Mouse (Mus musculus) megakaryocyte, adult 5-6 weeks (primary cell): Measurements from ENCODE around the gene Mogs. TPM values are rescaled to one million over a fixed set of nuclear protein-coding genes. Genes with fewer than 3 reads are reported as not detected.

ENCODE experiments used
- ATAC-seq: 2 replicates; pipeline ENCODE4 v1.8.0; 2016; ENCODE audit warnings: mild to moderate bottlenecking, inconsistent platforms; ENCODE audit not compliant: poor library complexity, severe bottlenecking
- total RNA-seq, 2 experiments: library from RNA; stranded (forward) in 1 of 2; stranded (reverse) in 1 of 2; fragments of 153-499, 151-499 nt in 1 of 2; fragments of 221-1000, 200-1000 nt in 1 of 2; gene quantifications; 2 replicates each; pipeline versions ENCODE4 v1.2.3 to v1.2.4; 2015 to 2017

Gene Mogs
- 17.5 and 21.6 TPM in 2 replicates for total RNA-seq (2015)
- 33.4 and 38.7 TPM in 2 replicates for total RNA-seq (2017)

DNA sequence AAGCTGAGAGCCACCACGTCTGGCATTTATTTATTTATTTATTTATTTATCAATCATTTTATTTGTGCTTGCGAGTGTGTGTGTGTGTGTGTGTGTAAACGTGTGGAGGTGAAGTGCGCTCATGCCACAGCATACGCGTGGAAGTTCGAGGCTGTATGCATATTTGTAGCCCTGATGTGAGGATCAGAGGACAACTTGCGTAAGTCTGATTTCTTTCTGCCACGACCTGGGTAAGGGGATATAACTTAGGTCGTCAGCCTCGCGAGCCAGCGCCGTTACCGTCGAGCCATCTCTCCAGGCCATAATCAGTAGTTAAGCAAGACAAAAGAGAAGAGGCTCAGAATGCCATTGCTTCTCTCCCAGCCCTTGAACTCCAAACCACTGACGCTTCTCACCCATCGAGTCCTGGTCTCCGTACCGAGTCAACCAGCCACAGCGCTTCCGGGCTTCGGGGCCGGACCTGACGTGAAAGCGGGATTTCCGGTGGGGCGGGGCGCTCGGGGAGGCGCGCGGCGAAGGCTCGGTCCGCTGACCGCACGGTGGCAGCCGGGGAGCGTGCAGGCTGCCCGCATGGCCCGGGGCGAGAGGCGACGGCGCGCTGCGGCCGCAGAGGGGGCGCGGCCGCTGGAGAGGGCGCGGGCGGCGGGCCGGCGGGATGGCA is at the start of gene Mogs:
Gene Mogs (plus strand): TSS at position 486 of the 661 bp plus-strand sequence.
- ATAC-seq = peak; percentile 98

DNA sequence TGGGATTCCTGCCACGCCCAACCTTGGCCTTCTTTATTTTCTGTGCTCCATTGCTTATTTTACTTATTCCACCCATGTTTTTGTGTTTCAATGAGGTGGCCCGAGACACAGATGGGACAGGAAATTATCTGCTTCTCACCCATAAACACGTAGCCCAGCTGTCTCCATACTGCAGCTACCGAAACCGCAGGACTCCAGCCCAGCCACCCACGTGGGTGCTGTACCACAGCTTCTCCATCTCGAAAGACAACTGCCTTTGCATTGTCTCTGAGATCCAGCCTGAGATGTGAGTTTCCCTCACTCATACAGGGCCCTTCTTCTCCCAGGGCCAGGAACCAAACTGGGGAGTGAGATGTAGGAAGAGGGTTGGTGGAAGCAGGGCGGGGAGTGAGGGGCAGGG is 49.3 kb upstream of the Mogs start:
- ATAC-seq = peak; percentile 39; the same call in 1 of the 2 replicates

DNA sequence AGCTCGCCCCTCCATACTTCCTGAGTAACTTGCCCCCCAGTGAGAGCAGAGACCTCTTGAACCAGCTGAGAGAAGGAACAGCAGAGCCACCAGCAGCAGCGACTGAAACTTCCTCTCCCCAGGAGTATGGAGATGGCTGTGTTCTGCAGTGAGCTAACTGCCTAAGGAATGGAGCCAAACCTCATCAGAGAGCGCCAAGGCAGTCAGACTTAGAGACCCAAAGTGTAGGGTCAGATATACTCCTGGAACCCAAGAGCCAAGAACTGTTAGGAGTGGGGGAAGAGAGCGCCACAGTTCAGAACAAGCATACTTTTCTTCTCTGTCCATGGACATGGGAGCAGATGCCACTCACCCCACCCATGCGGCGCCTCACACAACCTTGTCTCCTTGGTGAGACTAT is 48.9 kb upstream of the Mogs start:
- no peak for ATAC-seq

DNA sequence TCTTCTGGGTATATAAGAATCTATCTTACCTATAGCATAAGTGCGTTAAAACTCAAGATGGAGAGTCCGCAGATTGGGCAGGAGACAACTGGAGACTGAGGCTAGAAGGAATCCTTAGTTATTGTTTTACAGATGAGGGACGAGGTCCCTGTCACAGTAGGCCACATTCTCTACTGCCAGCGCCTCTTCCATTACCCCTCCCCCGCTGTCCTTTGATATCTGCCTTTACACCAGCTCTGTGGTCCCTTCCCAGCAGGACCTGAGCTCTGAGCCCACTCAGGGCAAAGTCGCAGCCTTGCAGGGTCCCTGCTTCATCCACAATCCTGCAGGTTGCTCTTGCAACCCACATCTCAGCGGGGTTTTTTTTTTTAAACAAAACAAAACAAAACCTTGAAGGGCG is 47.1 kb upstream of the Mogs start:
- no peak for ATAC-seq

DNA sequence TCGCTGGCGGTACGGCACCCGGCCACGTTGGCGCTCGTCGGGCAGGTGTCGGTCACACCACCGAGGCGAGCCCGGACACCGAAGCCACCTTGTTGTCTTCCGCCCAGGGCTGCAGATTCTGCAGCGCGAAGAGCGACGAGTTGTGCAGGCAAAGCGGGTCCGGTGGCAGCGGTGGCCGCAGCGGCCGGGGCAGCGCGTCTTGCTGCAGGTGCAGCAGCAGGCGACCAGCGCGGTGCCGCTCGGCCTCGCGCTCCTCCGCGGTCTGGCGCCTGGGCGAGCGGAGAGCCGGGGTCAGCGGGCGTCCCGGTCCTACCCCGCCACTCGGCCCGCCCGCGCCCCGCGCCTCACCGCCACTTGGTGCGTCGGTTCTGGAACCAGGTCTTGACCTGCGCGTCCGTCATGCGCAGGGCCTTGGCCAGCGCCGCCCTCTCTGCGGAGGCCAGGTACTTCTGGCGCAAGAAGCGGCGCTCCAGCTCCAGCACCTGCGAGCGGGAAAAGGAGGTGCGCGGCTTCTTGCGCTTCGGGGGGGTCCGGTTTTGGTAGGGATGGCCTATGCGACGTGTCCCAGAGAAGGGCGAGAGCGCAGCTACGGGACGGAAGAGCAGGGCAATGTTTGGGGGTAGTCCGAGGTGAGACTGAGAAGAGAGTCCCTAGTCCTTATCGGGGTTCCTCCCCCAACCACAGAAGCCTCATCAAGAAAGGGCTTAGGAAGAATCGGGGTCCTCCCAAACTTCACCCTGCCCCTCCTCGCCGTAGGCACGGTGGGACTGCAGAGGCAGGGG is 46.4 kb upstream of the Mogs start:
- ATAC-seq = no peak

DNA sequence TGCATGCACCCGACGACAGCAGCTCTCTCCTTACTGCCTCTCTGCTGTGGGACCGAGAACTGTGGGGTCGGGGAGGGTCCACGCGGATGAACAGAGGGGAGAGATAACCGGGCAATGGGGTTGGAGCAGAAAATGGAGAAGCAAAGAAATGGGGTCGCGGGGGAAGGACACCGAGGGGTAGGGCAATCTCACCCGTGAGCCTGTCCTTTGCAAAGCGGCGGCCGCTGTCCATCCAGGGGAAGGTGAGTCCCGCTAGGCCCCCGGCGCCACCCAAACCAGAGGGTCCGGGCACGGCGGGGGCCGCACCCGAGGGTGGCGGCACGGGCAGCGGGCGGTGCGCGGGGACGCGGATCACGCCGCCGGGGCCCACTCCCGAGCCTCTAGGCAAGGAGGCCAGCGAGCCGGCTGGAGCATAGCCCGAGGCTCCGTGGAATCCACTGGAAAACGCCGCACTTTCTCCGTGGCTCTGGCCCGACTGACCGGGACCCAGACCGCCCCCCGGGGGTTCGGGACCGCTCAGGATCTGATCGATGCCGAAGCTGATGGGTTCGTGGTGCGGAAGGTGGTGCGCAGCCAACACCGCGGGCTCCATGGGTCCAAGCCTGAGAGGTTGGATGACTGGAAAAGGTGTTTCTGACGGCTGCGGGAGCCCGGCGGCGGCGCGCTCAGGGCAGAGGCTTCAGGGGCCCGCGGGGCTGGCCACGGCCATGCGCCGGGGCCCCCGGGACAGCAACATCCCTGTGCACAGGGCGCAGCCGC is 45.6 kb upstream of the Mogs start:
- ATAC-seq = no peak

DNA sequence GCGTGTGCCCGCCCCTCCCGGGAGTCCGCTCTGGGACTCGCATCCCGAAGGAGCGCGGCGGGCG is 45.2 kb upstream of the Mogs start, which contains the start of gene Tlx2:
Gene Tlx2 (minus strand): TSS at position 47 of the 64 bp plus-strand sequence.
- ATAC-seq = no peak

DNA sequence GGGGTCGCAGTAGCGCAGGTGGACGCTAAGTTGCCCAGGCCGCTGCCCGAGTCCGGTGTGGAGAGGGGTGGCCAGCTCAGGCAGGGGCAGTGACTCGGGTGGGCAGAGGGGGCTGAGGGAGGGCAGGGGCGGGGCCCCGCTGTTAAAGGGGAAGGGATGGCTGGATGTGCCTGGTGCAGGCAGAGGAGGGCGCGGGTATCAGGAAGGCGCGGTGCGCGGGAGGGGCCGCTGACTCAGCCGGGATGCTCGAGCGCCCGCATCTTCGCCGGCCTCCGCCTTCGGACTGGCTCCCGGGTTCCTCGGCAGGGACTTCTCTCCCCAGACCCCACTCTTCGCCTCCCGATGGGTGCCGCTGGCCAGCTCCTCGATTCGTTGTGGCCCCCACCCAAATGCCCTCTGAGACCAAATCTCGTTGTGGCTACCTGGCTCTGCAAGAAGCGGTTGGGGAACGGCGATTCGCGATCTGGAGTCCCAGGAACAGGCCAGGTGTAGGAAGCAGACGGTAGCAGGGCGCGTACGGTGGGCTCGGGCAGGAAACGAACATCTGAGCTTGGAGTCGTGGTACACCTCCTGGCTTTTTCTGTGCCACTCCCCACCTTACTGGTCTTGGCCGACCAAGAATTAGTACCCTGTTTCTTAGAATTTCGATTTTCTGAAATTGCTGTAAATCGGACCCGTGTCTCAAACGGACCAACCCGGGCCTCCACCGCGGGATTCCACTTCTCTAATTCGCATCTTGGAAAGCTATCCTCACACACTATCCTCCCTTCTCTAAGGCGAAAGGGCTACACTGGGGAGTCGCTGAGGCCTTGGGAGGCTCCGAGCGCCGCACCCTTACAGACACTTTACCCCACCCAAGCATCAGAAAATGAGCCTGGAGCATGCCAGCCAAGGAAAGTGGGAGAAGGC is 44.7 kb upstream of the Mogs start:
- ATAC-seq = no peak

DNA sequence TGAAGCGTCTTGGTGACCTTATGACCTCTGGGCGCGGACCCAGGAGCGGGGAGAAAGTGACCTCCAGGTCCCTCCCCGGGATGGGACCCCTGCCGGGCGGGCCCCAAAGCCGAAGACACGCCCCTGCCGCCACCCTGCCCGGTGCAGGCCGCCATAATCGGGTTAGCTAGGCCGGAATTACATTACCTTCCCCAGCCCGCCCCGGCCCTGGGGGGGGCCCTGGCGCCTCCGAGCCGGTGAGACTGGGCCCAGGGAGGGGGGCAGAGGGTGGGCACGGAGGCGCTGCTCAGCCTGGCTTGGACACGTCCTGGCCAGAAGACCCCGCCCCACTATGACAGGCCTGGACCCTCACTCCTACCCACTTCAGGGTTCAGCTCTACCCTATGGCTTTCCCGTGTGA is 44.1 kb upstream of the Mogs start:
- no peak for ATAC-seq

DNA sequence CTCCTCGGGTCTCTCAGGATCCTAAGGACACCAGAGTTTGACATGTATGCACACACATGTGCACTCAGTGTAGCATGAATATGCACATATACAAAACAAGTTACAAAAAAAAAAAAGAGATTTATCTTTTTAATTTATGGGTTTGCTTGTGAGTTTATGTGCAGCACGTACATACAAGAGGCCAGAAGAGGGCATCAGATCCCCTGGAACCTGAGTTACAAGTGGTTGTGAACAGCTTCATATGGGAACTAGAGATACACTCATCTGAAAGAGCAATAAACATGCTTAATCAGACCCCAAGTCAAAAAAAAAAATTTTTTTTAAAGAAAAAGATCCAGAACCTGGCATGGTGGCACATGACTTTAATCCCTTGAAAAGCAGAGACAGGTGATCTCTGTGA is 40.3 kb upstream of the Mogs start:
- no peak for ATAC-seq

DNA sequence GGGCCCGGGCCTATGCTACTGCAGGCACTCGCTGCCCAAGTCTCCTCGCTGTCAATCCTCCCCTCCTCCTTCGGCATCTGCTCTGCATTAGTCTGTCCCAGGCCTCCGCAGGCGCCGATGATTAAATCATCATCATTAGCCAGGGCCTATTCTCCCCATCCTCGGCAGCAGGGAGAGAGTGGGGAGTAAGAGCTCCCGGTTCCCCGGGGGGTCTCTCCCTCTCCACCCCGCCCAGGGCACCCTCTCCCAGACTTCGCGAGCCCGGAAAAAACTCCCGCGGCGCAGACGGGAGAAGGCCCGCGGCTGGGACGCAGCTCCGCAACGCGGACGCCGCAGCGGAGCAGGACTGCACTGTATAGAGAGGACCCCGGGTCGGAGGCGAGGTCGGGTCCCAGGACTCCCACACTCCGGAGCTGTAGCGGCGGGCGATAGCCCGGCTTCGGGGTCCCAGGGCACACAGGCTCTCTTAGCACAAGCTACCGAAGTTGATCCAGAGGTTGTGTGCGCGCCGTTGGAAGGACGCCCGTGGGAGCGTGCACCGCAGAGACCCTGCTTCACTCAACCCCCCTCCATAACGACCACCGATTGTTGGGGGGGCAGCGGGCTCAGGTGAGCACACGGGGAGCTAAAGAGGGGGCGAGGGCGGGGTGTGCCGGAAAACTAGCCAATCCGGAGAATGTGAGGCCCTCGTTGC is 37.5 kb upstream of the Mogs start, which contains the start of gene Pcgf1:
Gene Pcgf1 (plus strand): TSS at position 240 of the 694 bp plus-strand sequence.
- ATAC-seq = peak; percentile 13; the same call in 1 of the 2 replicates

DNA sequence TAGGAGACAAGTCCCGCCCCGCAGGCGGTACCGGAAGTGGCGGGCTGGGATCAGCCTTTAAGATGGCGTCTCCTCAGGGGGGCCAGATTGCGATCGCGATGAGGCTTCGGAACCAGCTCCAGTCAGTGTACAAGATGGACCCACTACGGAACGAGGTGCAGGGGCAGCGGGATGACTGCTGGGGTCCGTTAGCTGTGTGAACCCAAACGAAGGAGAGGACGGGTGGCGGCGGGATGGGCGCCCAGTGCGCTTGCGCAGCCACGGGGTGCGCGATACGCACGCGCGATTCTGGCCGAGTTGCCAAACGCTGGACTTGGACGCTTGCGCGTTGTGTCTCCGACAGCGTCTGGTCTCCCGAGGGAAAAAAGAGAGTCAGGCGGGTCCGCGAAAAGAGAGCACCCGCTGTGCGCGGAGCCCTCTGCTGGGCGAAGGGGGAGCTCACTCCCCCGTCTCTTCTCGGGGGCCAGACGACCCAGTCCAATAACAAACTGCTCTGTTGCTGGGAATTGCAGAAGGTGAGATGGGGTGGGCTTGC is 36.9 kb upstream of the Mogs start:
- peak; percentile 98 for ATAC-seq

DNA sequence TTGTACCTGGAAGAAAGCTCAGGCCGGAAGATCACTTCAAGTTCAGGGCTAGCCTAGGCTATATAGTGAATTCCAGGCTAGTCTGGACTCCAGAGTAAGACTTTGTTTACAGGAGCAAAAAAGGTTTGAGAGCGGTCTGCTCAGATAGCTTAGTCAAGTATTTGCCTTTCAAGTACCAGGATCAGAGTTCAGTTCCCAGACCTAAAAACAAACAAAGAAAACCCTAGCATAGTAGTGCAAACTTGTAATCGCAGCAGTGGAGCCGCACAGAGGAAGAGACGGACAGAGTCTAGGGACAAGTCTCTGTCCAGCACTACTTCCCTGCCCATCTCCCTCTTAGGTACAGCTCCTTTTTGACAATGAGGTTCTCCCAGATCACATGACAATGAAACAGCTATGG is 35.1 kb upstream of the Mogs start:
- ATAC-seq = no peak

DNA sequence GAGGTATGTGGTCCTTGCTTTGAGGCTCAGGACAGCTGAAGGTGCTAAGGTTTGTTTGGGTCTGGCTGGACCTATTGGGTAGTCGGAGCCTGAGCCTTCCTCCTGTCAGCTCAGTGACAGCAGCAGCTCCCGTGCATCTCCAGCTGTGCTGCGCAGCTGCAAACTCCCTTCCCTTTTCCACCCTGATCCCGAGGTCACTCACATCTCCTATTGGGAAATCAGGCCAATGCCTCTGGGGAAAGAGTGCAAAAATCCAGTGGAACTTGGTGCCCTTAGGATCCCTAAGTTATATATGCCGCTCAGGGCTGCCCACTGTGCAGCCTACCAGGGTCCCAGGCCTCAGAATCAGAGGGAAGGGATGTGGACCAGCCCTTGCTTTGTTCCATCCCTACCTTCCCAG is 31.8 kb upstream of the Mogs start:
- no peak for ATAC-seq

DNA sequence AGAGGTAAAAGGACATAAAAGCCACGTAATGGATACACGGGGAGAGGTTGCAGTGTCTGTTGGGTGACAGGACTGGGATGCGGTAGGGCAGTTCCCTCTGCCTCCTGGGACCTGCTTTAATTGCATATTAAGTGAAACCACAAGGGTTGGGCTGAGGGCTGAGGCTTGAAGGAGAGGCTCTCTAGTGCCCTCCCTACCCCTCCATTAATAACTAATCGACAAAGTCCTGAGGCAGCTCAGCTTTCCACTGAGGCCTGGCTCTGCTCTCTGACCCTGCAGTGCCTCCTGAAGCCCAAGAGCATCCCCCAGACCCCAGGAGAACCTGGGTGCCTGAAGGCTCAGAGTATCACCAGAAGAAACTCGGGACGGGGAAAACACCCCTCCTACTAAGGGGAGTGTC is 30.8 kb upstream of the Mogs start:
- no peak for ATAC-seq

DNA sequence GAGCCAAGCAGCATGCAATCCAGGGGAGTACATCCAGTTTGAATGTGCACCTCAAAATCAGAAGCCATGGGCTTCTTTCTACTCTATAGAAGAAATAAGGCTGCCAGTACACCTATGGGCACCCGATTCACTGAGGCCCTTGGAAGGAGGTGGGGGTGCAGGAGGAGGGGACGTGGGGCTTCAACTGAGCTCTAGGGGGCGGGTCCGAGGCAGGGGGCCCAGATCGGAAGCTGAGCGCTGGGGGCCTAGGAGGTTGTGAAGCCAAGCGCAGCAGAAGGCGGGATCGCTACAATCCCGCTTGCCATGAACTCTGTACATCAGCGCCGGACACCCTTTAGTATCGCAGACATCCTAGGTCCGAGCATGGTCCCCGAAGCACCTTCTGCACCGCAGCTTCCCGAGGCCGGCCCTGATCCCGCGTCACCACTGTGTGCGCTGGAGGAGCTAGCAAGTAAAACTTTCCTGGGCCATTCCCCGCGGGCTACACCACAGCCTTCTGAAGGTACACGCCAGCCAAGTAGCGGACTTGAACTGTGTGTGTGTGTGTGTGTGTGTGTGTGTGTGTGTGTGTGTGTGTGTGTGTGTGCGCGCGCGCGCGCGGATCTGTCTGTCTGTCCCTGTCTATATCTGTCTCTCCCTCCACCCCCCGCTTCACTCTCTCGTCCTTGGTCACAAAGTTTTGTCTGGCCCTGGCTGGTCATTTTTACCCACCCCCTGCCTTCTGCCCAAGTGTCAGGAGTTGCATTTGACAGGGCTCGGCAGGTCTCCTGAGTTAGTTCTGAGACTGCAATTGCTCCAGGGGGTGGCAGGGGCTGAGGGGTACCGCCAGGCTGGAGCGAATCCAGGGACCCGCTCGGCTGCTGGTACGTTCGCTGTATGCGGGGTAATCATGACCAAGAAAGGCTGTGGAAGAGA is 28.9 kb upstream of the Mogs start, which contains the start of gene Lbx2:
Gene Lbx2 (plus strand): TSS at position 247 of the 915 bp plus-strand sequence.
- ATAC-seq = 0 out of 2 replicates have a peak, but pooled peaks have one; percentile 29

DNA sequence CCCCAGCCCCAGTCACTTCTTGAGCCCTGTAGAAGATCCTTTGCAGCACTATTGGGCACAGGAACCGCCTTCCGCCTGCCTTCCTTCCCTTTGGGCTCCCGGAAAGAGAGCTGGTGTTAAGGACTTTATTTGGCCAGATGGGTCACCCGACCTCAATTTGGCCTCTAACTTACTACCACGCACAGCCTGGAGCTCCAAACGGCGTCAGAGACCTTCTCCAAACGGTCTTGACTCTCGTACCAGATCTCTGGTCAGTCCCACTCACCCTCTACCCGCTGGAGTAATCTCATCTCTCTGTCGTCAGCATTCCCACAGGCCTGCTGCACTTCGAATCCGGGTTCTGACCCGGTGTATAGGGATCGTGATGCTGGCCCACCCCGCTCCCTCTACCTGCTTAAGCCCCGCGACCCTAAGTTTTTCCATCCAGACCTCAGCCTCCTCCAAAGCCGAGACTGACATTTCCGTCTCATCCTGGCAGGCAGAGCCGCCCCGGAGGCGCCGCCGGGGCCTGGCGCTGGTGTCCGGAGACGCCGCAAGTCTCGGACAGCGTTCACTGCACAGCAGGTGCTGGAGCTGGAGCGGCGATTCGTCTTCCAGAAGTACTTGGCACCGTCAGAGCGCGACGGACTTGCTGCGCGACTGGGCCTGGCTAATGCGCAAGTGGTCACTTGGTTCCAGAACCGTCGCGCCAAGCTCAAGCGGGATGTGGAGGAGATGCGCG is 27.9 kb upstream of the Mogs start:
- ATAC-seq = no peak

DNA sequence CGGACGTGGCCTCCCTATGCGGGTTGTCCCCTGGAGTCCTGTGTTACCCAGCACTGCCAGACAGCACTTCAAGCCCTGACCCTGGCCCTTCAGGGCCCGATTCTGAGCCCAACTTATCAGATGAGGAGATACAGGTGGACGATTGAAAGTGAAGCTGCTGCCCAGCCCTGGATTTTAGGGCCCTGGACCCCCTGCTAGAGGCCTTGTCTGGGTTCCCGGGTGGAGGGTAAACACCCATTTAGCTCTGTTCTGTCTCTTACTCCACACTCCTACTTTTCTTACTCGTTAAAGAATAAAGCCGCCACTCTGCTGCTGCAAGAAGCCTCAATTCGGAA is 27.4 kb upstream of the Mogs start:
- ATAC-seq = no peak
